Mouse (Mus musculus): Measurements from ENCODE around the gene Sp8.

Gene Sp8

DNA sequence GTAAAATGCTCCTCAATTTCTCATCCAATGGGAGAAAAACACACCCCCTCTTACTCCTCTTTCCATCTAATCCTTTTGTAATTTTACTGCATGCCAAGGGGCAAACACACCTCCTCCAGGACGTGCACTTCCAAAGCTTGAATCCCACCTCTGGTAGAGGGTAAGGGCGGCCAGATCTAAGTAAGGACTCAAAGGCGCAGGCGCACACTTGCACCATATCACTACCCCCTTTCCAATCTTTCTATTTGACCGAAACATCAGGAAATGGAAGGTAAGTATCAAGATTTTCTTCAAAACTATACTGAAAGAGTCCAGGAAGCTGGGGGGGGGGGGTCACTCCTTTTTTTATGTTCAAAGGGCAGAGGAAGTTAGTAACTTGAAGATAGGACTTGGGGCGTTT is at the start of gene Sp8:
Sp8 (plus strand) TSS at position 109 of the 400 bp plus-strand sequence.
- DNase-seq (ENCODE audit: low spot score in 2 of 2) = no peak

DNA sequence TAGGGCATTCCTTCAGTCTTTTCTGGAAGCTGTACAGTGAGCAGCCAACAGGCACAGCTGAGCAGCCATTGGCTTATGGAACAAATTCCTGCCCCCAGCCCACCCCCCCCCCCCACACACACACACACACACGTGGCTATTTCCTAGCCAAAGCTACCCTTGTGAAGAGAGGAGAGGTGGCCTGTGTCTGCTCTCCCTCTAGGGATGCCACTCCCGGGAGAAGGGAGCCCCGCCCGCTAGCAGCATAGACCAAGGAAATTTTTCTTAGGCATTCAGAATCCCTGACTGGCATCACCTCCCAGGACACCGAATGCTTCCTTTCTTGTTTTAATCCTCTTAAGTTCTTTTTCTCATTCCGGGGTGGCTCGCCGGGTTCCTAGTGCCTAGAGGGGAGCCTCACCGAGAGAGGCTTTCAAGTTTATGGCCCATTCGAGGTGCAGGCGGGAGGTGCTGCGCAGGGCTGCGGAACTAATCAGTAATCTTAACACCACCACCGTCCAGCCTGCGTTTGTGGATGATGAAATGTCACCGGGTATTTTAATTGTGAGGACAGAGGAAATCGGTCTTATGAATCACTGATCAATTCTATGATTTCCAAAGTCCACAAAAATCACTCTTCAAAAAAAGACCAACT is 34.7 kb upstream of the Sp8 start:
- no peak for DNase-seq (ENCODE audit: low spot score in 2 of 2)

DNA sequence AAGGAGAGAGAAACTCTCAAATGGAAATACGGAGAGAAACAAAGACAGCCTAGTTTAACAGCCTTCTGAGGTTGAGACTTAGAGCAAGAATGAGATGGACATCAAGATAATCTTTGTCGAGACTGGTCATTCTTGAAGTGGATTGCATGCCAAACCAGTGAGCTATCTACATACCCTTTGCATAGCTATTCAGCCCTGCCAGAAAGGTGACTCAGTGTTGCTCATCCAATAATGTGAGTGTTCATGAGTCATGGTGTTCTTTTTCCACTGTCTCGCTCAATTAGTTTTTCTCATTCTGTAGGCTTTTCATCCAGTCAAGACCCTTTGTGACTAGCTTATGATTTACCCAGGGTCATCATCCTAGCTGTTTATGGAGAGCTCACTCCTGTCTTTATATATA is 31.6 kb upstream of the Sp8 start:
- DNase-seq (ENCODE audit: low spot score in 2 of 2) = no peak

DNA sequence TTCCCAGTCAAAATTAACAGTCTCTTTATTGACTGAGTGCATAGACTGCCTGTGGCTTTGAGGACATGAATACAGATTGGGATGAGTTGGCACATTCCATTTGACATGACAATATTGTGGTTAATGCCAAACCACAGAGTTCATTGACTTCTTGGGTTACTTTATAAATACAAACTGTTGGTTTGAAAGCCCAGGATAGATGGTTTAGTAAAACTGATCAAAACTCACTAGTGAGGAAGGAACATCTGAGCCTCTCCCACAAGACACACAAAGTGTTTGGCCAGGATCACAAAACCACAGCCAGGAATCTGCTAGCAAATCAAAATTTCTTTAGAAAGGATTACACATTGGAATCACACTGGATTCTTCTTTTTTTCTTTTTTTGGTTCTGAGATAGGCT is 30.0 kb upstream of the Sp8 start:
- no peak for DNase-seq (ENCODE audit: low spot score in 2 of 2)

DNA sequence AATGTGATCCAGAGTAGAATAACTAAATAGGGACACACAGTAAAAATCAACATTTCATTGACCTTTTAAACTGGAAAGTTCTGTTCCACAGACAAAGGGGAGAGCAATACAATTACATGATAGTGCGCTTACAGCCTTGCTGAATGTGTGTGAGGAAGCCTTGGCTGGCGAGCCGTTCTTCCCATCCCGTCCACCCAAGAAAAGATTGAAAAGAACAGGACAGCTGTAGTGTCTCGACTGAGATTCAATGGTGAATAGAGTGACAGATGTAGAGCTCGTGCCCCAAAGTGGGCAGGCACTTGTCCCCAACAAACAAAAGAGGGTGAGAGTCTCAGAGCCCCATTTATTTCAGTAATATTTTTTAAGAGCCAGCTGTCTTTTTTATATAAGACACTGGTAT is 16.2 kb upstream of the Sp8 start:
- DNase-seq (ENCODE audit: low spot score in 2 of 2) = no peak

DNA sequence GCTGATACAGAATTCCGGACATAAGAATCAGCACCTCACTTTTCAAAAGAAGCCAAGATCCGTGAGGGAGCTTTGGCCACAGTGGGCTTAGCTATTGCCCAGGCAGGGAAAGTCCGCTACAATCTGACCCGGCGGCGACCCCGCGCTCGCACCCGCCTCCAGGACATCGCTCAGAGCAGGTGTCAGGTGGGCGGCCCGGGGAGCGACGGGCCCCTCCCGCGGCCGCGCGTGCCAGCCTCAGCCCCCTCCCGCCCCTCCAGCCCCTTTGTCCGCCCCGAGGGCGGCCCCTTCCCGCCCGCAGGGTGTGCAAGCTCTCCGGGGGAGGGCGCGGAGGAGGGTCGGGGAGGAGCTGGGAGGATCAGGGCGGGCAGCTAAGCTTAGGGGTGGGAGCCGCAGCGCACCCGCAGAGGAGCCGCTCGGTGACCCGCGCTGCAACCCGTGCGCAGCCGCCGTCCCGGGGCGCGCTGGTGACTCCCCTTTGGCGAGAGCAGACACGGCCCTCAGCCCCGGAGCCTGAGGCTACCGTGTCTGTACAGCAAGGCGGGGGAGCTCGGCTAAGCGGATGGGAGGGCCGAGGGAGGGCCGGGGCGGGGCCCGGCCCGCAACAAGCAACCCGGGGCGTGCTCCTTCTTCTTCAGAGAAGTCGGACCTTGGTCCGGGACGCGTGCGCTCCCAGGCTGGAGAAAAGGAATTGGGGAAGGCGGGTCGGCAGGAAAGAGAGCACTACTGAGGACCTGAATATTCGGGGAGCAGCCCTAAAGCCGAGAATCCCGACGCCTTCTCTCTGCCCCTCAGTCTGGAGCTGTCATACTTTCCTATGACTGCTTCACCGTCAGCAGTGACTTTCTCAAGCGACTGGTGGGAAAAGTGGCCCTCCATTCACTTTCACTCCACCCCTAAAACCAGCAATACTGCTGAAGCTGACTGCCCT is 9.5 kb upstream of the Sp8 start:
- DNase-seq (ENCODE audit: low spot score in 2 of 2) = no peak

DNA sequence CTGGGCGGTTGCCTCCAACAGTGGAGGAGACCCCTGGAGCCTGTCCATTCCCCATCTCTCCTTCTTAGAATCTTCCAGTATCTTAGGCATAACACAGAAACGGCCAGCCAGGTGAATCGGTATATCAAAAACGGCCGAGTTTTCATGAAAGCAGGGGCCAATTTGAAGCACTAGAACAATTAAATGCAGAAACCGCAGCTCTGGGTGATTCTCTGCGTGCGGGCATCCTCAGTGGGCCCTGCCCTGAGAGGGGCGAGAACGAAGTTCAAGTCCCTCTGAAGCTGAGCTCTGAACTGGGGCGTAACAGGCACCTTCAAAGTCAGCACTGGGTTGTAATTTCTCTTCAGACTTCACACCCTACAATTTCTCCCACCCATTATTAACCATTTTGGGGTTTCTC is 8.8 kb upstream of the Sp8 start:
- DNase-seq (ENCODE audit: low spot score in 2 of 2) = no peak

DNA sequence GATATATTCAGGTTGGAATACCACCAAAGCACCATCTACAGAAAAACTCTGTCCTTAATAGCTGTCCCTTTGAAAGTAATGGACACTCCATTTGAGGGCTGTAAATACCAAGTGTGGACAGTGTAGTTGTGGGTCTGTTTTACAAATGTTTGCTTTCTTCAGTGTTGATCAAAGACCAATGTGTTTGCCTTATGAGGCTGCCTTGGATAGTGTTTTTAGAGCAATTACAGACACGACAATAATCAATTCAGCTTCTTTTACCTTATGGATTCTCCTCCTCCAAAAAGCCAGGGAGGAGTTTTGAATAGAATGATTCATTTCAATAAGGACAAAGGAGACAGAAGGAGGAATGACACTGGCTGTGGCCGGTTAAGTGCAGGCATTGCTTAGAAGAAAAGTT is 7.9 kb upstream of the Sp8 start:
- DNase-seq (ENCODE audit: low spot score in 2 of 2) = no peak

DNA sequence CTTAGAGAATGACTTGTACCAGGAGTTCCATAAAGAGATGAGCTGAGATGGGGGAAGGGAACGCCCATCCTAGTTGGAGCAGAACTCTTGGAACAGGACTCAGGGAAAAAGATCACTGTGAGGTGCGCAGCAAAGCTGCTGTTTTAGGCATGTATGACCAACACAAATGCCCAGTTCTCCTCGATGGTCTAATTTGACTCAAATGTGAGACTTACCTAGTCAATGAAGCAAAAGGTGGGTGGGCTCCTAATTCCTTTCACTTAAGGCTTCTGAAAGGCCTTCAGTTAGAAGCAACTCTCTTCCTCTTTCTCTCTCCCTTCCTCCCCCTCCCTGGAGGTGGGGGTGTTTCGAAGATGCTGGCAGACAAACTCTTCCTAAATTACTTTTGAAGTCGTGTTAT is 6.7 kb upstream of the Sp8 start:
- DNase-seq (ENCODE audit: low spot score in 2 of 2) = no peak

DNA sequence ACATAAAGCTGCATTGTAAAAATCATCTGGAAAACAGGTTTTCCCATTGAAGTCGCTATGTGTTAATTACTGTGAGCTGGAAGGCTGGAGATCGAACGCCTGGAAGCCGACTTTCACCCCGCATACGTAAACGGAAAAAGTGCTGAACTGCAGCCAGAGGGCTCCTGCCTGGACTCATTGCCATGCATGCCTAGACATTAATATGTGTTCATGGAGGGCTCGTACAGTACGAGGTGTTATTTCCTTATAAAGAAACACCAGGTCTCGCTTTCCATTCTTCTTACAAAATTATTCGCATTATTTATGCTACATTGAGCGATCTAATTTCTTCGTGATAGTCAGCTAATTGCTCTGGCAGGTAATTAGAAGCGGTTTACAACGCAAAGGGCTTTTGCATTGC is 5.8 kb upstream of the Sp8 start:
- no peak for DNase-seq (ENCODE audit: low spot score in 2 of 2)

DNA sequence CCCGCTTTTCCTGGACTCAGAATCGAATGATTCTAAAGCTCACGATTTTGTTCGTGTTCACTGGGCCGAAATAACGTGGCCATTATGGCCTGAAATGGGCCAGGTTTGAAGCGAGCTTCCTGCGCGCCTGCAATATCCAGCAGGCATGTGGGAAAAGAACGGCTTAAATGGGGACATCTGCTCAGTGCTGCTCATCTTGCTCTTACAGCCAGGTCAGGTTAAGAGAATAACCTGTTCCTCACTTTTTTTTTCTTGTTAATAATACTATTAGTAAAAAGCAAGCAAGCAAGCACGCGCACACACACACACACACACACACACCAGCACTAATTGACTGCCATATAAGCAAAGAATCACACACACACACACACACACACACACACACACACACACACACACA is 5.3 kb upstream of the Sp8 start:
- DNase-seq (ENCODE audit: low spot score in 2 of 2) = no peak

DNA sequence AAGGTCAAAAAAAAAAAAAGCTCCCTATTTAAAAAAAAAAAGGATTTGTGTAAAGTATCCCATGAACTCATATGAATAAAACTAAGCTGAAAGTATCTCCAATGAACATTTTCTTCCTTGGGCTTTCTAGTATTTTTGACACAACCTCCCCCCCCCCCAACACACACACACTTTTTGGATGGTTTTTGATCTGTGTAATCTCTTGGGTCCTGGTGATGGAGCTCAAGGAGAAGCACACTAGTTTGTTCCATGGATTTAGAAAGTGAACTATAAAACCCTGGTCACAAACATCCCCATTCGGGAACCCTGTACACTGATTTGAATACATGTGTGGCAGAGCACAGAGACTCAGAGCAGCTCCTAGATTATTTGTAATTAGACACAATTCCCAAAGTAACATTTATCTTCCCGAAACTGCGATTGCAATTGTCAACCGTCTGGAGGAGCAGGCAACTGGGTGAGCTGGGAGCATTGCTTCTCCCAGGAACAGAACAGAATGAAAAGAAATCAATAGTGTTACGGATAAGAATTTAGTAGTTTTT is 4.7 kb upstream of the Sp8 start:
- no peak for DNase-seq (ENCODE audit: low spot score in 2 of 2)

DNA sequence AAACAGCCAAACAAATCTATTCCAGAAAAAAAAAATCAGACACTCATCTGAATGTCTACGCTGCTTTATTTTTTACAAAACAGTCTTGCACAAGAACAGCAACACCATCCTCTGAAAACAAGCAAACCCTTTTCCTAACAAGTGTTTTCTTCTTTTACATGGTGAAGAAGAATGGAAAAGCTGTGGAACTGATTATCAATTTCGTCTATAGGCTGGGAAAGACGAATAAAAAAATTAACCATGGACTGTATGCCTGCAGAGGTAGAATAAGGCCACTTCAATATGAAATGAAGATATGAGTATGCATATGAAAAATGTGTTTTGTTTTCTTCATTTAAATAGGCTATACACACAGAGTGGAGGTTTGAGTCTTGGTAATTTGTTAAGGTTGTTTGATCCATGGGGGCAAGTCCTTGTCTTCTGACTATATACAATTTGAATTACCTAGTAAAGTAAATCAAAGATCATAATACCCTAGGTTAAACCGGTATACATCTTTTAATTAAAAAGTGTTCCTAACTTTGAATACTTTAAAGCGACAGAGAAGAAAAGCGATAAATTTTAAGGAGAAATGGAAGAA is 4.1 kb upstream of the Sp8 start:
- no peak for DNase-seq (ENCODE audit: low spot score in 2 of 2)

DNA sequence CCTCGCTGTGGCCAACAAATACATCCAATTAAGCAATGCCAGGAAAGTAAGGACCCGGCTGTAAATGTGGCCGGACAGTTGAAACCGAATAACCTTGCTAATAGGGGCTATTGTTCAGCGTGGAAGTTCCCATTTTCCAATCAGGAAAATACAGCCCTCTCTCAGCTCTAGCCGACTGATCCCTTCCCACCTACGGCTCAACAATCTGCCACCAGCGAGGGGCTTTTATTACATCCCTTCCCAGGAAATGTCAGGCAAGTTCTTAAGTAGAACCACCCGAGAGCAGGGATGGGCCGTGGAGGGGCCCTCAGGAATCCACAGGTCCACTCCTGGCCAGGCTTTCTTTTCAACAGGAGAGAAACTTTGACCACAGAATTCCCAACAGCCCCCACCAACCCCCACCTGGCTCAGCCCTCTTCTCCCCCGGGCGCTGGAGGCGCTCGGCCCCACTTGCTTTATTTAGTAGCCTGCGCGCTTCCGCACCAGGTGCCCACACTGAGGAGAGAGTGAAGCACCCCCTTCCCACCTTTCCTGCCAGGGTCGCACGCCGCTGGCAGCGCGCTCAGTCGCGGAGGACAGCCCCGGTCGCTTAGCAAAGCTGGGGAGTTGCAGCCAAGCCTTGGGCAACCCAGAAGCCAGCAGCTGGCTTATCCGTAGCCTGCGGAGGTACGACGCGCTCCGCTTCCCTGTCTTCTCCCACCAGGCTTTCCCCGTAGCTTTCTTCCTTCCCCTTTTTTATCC is 3.3 kb upstream of the Sp8 start:
- DNase-seq (ENCODE audit: low spot score in 2 of 2) = no peak

DNA sequence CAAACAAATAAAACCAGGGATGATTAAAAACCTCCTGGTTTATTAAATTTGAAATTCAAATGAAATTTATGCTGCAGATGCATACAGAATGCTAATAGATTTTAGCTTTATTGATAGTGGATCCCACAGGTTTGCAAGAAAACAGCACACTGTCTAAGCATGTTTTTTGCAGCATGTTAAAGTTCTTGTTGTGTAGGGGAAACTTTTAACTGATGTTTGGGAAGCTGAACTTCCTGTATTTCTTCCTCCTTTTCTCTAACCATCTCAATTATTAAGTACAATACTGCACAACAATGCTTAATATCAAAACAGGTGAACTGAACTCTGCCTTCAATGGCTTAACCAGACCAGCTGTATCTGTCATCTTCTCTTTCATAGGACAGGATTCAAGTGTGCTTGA is 2.0 kb upstream of the Sp8 start:
- DNase-seq (ENCODE audit: low spot score in 2 of 2) = no peak

DNA sequence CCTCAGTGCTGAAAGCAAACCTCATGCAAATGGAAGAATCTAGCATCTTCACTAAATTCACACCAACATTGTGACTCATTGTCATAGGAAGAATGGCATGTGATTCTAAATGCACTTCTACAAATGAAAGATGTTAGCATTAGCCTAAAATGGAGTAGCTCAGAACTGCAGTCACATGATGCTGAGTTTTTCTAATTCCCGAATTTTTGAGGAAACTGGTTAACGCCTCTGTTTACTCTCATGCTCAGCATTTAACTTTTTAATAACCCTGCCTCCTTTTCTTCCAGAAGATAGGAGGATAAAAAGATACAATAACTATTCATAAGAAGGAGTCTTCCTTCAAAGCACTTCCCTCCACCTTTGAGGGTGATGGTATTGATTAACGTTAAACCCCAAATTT is 1.3 kb upstream of the Sp8 start:
- no peak for DNase-seq (ENCODE audit: low spot score in 2 of 2)

DNA sequence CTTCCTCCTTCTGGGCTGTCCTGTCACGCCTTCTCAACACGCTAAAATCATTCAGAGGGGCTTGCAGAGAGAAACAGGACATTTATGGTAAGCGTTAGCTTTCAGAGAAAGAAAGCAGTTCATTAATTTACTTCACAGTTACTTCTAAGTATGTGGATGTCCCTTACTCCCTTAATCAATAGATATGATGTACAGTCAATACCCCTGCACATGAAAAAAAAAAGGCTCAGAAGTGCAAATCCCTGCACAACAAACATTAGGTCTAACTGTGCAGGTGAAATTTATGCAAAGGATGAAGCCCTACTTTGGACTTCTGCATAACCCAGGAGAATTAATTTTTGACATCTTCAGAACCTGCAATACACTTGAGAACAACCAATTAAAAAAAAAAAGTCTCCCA is 778 bp upstream of the Sp8 start:
- DNase-seq (ENCODE audit: low spot score in 2 of 2) = no peak

DNA sequence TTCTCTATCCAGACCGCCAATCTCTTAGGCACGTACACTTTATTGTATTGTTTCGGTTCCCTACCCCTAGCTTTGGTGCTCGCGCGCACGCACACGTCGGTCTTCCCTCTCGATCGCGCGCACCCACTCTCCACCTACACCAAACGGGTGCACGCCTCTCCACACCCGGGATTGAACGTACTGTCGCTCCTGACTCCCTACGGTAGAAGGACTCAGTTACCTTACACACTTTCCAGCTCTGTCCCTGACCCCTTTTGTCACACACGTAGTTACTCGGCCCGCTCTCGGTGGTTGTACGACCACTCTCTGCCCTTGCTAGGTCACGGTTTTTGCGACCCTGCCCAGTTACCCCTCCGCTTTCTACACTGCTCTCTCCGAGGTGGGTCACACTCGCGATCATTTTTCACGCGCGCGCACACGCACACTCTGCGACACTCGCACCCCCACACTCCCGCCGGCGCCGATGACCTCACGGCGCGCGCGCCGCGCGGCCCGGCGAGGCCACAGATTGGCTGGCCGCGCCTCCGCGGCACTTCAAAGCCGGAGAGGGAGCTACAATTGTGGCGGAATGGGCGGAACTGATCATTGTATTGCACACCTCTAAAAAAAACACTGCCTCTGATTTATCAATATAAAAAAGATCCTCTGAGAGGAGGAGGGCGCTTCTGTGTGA is 656 bp downstream of the Sp8 start:
- DNase-seq (ENCODE audit: low spot score in 2 of 2) = peak in 1 of 2 experiments; percentile 41

DNA sequence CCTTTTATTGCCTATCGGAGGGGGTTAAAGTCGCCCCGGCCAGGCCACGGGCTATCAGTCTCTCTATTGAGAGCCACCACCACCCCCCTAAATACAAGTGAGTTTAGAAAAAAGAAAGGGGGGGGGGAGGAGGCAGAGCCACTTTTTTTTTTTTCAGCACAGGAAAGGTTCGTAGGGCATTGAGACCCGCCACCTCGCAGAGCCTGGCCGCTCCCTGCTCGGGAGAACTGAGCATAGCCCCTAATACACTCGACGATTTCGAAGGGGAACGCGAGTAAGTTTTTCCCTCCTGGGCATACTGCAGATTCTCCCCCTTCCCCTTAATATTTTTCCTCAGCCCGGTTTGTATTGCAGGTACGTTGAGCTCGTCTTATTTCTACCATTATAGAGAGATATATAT is 1.3 kb downstream of the Sp8 start:
- no peak for DNase-seq (ENCODE audit: low spot score in 2 of 2)

DNA sequence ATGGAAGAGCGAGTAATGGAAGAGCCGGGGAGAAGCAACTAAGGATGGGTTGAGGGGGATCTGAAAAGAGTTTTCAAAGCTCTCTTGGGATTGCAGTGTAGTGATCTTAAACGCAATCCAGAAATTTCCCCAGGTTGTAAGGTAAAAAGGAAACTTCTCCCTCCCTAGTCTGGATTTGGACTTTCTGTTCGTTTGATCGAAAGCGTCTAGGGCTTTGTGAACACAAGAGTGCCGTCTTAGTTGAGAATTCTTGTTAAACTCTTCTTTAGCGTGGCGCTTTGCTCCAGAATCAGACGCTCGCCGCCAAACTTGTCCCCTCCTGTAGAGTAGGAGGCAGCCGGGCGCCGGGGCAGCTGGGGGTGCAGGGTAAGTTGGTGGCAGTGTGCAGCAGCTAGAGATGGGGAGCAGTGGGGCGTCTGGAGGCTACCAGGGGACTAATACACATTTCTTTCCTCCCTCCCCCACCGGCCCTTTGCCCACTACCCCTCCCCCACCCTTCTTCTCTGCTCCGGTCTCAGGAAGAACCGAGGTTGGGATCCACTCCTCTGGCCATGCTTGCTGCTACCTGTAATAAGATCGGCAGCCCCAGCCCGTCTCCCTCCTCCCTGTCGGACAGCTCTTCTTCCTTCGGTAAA is 1.8 kb downstream of the Sp8 start:
- DNase-seq (ENCODE audit: low spot score in 2 of 2) = no peak

Data from frontal cortex, postnatal 10 days (tissue).